Mouse (Mus musculus) mouse embryonic stem cell (cell line): Measurements from ENCODE around the gene Slc34a3.

Source experiments
- in situ Hi-C, 2 experiments: fragments of 300-500 bp; cut with MboI; formaldehyde crosslinking; loops; 1 replicate in 1 of 2; 3 replicates in 1 of 2; pipeline ENCODE4 v1.14.3; 2019 to 2020; ENCODE audit warnings: low sequenced_read_pairs in 2 of 2, low pct_unique_long_range_greater_than_20kb in 1 of 2, mixed read lengths in 1 of 2; ENCODE audit not compliant: unreplicated experiment in 1 of 2

Gene Slc34a3

GRCm38 (mm10) chr2:25180973-25181890 lies 52.9 kb downstream of the Slc34a3 start:
- in situ Hi-C loops, result no loop called here

GRCm38 (mm10) chr2:25180478-25180903 lies 53.7 kb downstream of the Slc34a3 start, which contains the start of gene Nrarp:
TSS of gene Nrarp (plus strand) at chr2:25180758.
- in situ Hi-C loops, result no loop called here

GRCm38 (mm10) chr2:25179566-25180217 lies 54.5 kb downstream of the Slc34a3 start:
- in situ Hi-C loops, result no loop called here
